Mouse (Mus musculus): ENCODE measurements at regions not wholly inside any gene's neighbourhood (a gene's known extent, or its start where the extent isn't known, plus 50 kb on each side); places are given as distances from the start of the nearest gene placed in this dataset.

GRCm38 (mm10) chr6:62719541-62720155, 536.0 kb upstream of the Grid2 start:
- Histone ChIP-seq H3K9me3 (ENCODE audit: control insufficient read depth, insufficient read depth, low read depth, low read length) (no peaks in the 10 kb centered on the region), H3K27ac (ENCODE audit: insufficient read depth, low read depth, low read length, poor library complexity, severe bottlenecking) (no peak overlapping the region), H3K36me3 (ENCODE audit: control insufficient read depth, insufficient read depth, low read length, poor library complexity, severe bottlenecking) (no peaks in the 10 kb centered on the region), H3K9ac (ENCODE audit: insufficient read depth, low read depth, low read length, poor library complexity, severe bottlenecking) (no peak overlapping the region), H3K4me1 (ENCODE audit: control insufficient read depth in 2 of 2, insufficient read depth in 2 of 2, low read length in 2 of 2, poor library complexity in 1 of 2) (no peaks in the 10 kb centered on the region), H3K4me3 (ENCODE audit: insufficient read depth in 1 of 2, low read depth in 1 of 2, low read length in 2 of 2, poor library complexity in 1 of 2, severe bottlenecking in 1 of 2) (no peak overlapping the region)
- TF ChIP-seq CHD2 (IDR thresholded peaks at IDR 0.05; ENCODE audit: low read depth, low read length) (no peak), MAFK (IDR thresholded peaks at IDR 0.05; ENCODE audit: insufficient read depth, low read depth, low read length) (no peak), ZNF384 (IDR thresholded peaks at IDR 0.05; ENCODE audit: low read depth, low read length) (no peak), ZC3H11A (IDR thresholded peaks at IDR 0.05; ENCODE audit: borderline replicate concordance, low read depth, low read length) (no peak), HCFC1 (IDR thresholded peaks at IDR 0.05; ENCODE audit: borderline replicate concordance, insufficient read depth, low read length) (no peak)
- DNase-seq (ENCODE audit: low read depth, low spot score), result no peak
- in situ Hi-C loops (cut with MboI; ENCODE audit: low sequenced_read_pairs in 2 of 2, unreplicated experiment in 2 of 2), result no loop called here

Data from ES-E14 (cell line).